ENCODE assay signal across 8 mouse cellular contexts in genomic region chr7:141437178-141438120, GRCm38 (mm10). TPM values are rescaled to one million over a fixed set of nuclear protein-coding genes. Genes with fewer than 3 reads are reported as not detected.
DNase-seq lines count a peak whose midpoint lies in the region; ATAC-seq and TF ChIP-seq lines count a peak whose summit lies in the region.

TSS of gene Slc25a22 (minus strand) at chr7:141437892.

- peaks cover 27% of the 10 kb centered on the region for H3K4me1 ChIP-seq in hindbrain, postnatal 0 days (ENCODE audit: insufficient read depth, low read length)
- H3K4me1 ChIP-seq in small intestine, adult 2 months (ENCODE audit: control insufficient read depth, insufficient read depth, insufficient read length, low read length): peaks cover 31% of the 10 kb centered on the region

- intact Hi-C loops in left cerebral cortex, postnatal 25 days (cut with DNase I): loop anchor here (1.0 kb wide), 1 partner anchor 10 kb away; the partner anchor contains the start of gene Rplp2

- H3K4me3 ChIP-seq in hindbrain, postnatal 0 days (ENCODE audit: low read length): peak within 1 kb of the TSS; percentile 51
- peak within 1 kb of the TSS; percentile 76 for H3K4me3 ChIP-seq in small intestine, adult 2 months (ENCODE audit: low read depth, low read length)

- TF ChIP-seq POLR2A in small intestine, adult 2 months (IDR thresholded peaks at IDR 0.05; ENCODE audit: low read depth, low read length): peak; percentile 44

- H3K9me3 ChIP-seq in hindbrain, postnatal 0 days (ENCODE audit: low read length): no peaks in the 10 kb centered on the region

- H3K4me2 ChIP-seq in hindbrain, postnatal 0 days (ENCODE audit: low read depth, low read length): peak within 1 kb of the TSS; percentile 90

- ATAC-seq in hindbrain, postnatal 0 days: peak; percentile 84
- ATAC-seq in megakaryocyte-erythroid progenitor cell, adult 5-6 weeks (replicated peaks; ENCODE audit: low FRiP score, low TSS enrichment, poor library complexity, severe bottlenecking): peak; percentile 62

- no peaks in the 10 kb centered on the region for H3K27me3 ChIP-seq in hindbrain, postnatal 0 days (ENCODE audit: insufficient read depth, low read length)
- H3K27me3 ChIP-seq in small intestine, adult 2 months (ENCODE audit: control insufficient read depth, insufficient read depth, low read length): no peaks in the 10 kb centered on the region

- DNase-seq in ovary, postnatal 10 days (ENCODE audit: low spot score): peak; percentile 70
- DNase-seq in ovary, adult 18-20 months (ENCODE audit: low spot score): no peak
- peak; percentile 92 for DNase-seq in embryo, embryonic 10 days (ENCODE audit: low spot score)
- peak; percentile 83 for DNase-seq in gastrocnemius, postnatal 10 days
- peak; percentile 92 for DNase-seq in hindbrain, postnatal 0 days (ENCODE audit: low spot score)
- DNase-seq in left cerebral cortex, postnatal 25 days (ENCODE audit: low spot score in 2 of 2): peak; percentile 87

- H3K27ac ChIP-seq in hindbrain, postnatal 0 days: peak within 1 kb of the TSS; percentile 80
- peak within 1 kb of the TSS; percentile 96 for H3K27ac ChIP-seq in small intestine, adult 2 months (ENCODE audit: insufficient read depth, low read depth, low read length)

- H3K9ac ChIP-seq in hindbrain, postnatal 0 days (replicated peaks; ENCODE audit: low read length): peak within 1 kb of the TSS; percentile 70

- 5% methylated on average over 53 of the region's 53 CpGs for WGBS in hindbrain, postnatal 0 days
- 7% methylated on average over 53 of the region's 53 CpGs for WGBS in small intestine, adult 2 months

- no peaks in the 10 kb centered on the region; the same call in 1 of the 2 replicates for H3K36me3 ChIP-seq in hindbrain, postnatal 0 days (ENCODE audit: insufficient read depth, low read length)
- H3K36me3 ChIP-seq in small intestine, adult 2 months (ENCODE audit: control insufficient read depth, insufficient read depth, low read length): peaks cover 15% of the 10 kb centered on the region

- TF ChIP-seq CTCF in hindbrain, postnatal 0 days (IDR thresholded peaks at IDR 0.05; ENCODE audit: low read depth): peak; percentile 69
- peak; percentile 76 for TF ChIP-seq CTCF in small intestine, adult 2 months (IDR thresholded peaks at IDR 0.05; ENCODE audit: extremely low read depth, insufficient read length, insufficient replicate concordance, low read depth, low read length)

RNA-seq across cellular contexts. Expression of gene Slc25a22, which starts in this region (rescaled TPM):
- 10 to 100 TPM; 14.5 to 25.7 TPM for total RNA-seq in gastrocnemius, postnatal 10 days (2021)
- 126 and 138 TPM in 2 replicates for total RNA-seq in hindbrain, postnatal 0 days (2014; rRNA removed)
- 79.9 and 87.3 TPM in 2 replicates for polyA plus RNA-seq in hindbrain, postnatal 0 days (2015; fragmentation: Nextera tagmentation; extraction: Ambion mirVana)
- 100 to 1,000 TPM; 292 to 311 TPM for total RNA-seq in left cerebral cortex, postnatal 25 days (2021)
- 25.9 and 45.2 TPM in 2 replicates for total RNA-seq in megakaryocyte-erythroid progenitor cell, adult 5-6 weeks (2014; fragmentation: Nextera tagmentation)
- total RNA-seq in megakaryocyte-erythroid progenitor cell, adult 5-6 weeks (2017): 3.4 and 6.7 TPM in 2 replicates
- polyA plus RNA-seq in small intestine, adult 2 months (2012; rRNA removed): 104 and 488 TPM in 2 replicates
